Mouse (Mus musculus) hematopoietic stem cell, adult 5-6 weeks (primary cell): Measurements from ENCODE around the gene Hcrtr1. TPM values are rescaled to one million over a fixed set of nuclear protein-coding genes. Genes with fewer than 3 reads are reported as not detected.

Source experiments
- ATAC-seq, 2 experiments: fragments of 125-278 bp in 1 of 2; replicated peaks in 1 of 2; 2 replicates each; pipeline ENCODE4 v1.8.0; 2016 to 2017; ENCODE audit warnings: inconsistent platforms in 2 of 2, mild to moderate bottlenecking in 2 of 2, moderate number of reproducible peaks in 2 of 2, low read depth in 1 of 2, moderate TSS enrichment in 1 of 2; ENCODE audit not compliant: low FRiP score in 2 of 2, poor library complexity in 2 of 2, severe bottlenecking in 2 of 2, insufficient read depth in 1 of 2, low TSS enrichment in 1 of 2
- total RNA-seq: library from RNA; stranded (forward); fragments of 172-1452, 232-1000 nt; gene quantifications from 2 replicates; pipeline ENCODE4 v1.2.3, GENCODE M21; 2017

The Hcrtr1 gene
- total RNA-seq, 1 experiment from 2014 or later: not detected

- ATAC-seq: no peak
Measured at GRCm38 (mm10) chr4:130133399-130133798, 5.8 kb downstream of the Hcrtr1 start.

GRCm38 (mm10) chr4:130131448-130132105, 7.6 kb downstream of the Hcrtr1 start:
- no peak for ATAC-seq

- no peak for ATAC-seq
Measured at GRCm38 (mm10) chr4:130130641-130131350, 8.4 kb downstream of the Hcrtr1 start.

- no peak for ATAC-seq
Measured at GRCm38 (mm10) chr4:130130082-130130481, 9.1 kb downstream of the Hcrtr1 start.

GRCm38 (mm10) chr4:130128907-130129306, 10.3 kb downstream of the Hcrtr1 start:
- ATAC-seq: no peak

- no peak for ATAC-seq
Measured at GRCm38 (mm10) chr4:130125935-130126334, 13.2 kb downstream of the Hcrtr1 start.

GRCm38 (mm10) chr4:130125164-130125563, 14.0 kb downstream of the Hcrtr1 start:
- no peak for ATAC-seq

- no peak for ATAC-seq
Measured at GRCm38 (mm10) chr4:130124110-130124509, 15.0 kb downstream of the Hcrtr1 start.

- no peak for ATAC-seq
Measured at GRCm38 (mm10) chr4:130123020-130123419, 16.1 kb downstream of the Hcrtr1 start.

- ATAC-seq: no peak
Measured at GRCm38 (mm10) chr4:130121560-130121959, 17.6 kb downstream of the Hcrtr1 start.

- ATAC-seq: no peak
Measured at GRCm38 (mm10) chr4:130120752-130121151, 18.4 kb downstream of the Hcrtr1 start.

GRCm38 (mm10) chr4:130112732-130113131, 26.4 kb downstream of the Hcrtr1 start:
- ATAC-seq: peak in 1 of 2 experiments; percentile 20; a peak in 1 of 4 replicates

- ATAC-seq: peak in 1 of 2 experiments; percentile 38; a peak in 1 of 4 replicates
Measured at GRCm38 (mm10) chr4:130112299-130112698, 26.9 kb downstream of the Hcrtr1 start.

- ATAC-seq: no peak
Measured at GRCm38 (mm10) chr4:130110091-130110490, 29.1 kb downstream of the Hcrtr1 start.

- no peak for ATAC-seq
Measured at GRCm38 (mm10) chr4:130109666-130110065, 29.5 kb downstream of the Hcrtr1 start.

GRCm38 (mm10) chr4:130108929-130109328, 30.2 kb downstream of the Hcrtr1 start:
- no peak for ATAC-seq

GRCm38 (mm10) chr4:130107444-130108131, 31.6 kb downstream of the Hcrtr1 start:
- peak; percentile 93 to 95 for ATAC-seq

GRCm38 (mm10) chr4:130107065-130107443, 32.1 kb downstream of the Hcrtr1 start:
- peak; percentile 59 to 67 for ATAC-seq
